ENCODE assay signal across 17 mouse cellular contexts in genomic region chr8:126371871-126372270, GRCm38 (mm10).
"Had no signal": no experiment of that assay in that cellular context is flagged by ENCODE, and none has a peak within 500 bp of the region (broad histone marks: within the 10 kb centered on the region; RNA-seq: fewer than 3 reads in every experiment).

No protein-coding gene starts in this region.

- H3K4me1 ChIP-seq: lung, embryonic 15.5 days; midbrain, embryonic 13.5 days; midbrain, embryonic 15.5 days; neural tube, embryonic 12.5 days; stomach, embryonic 15.5 days had no signal

- DNase-seq: lung, adult 2 months; lung, postnatal 14 days; lung, postnatal 36 days; right cerebral cortex, postnatal 14 days; thymus, adult 2 months; thymus, postnatal 25 days; thymus, postnatal 4 days had no signal

- H3K4me2 ChIP-seq: lung, embryonic 15.5 days; midbrain, embryonic 11.5 days; midbrain, embryonic 13.5 days; midbrain, embryonic 15.5 days; neural tube, embryonic 12.5 days; stomach, embryonic 15.5 days had no signal

- H3K4me3 ChIP-seq: lung, embryonic 15.5 days; megakaryocyte, embryonic 14.5 days; midbrain, embryonic 13.5 days; midbrain, embryonic 15.5 days; neural tube, embryonic 12.5 days; stomach, embryonic 15.5 days had no signal

- H3K27ac ChIP-seq: lung, embryonic 15.5 days; macrophage; midbrain, embryonic 13.5 days; midbrain, embryonic 15.5 days; neural tube, embryonic 12.5 days; stomach, embryonic 15.5 days; stomach, postnatal 0 days had no signal

- H3K36me3 ChIP-seq: lung, embryonic 15.5 days; midbrain, embryonic 13.5 days; midbrain, embryonic 15.5 days; neural tube, embryonic 12.5 days; stomach, embryonic 15.5 days had no signal

- ATAC-seq: lung, postnatal 0 days; midbrain, embryonic 13.5 days; midbrain, embryonic 15.5 days had no signal

- H3K27me3 ChIP-seq: lung, embryonic 15.5 days; midbrain, embryonic 13.5 days; midbrain, embryonic 15.5 days; neural tube, embryonic 12.5 days; stomach, embryonic 15.5 days had no signal

- H3K9ac ChIP-seq: lung, embryonic 15.5 days; midbrain, embryonic 13.5 days; midbrain, embryonic 15.5 days; neural tube, embryonic 12.5 days; stomach, embryonic 15.5 days had no signal

- H3K9me3 ChIP-seq: lung, embryonic 15.5 days; megakaryocyte, embryonic 14.5 days; midbrain, embryonic 13.5 days; midbrain, embryonic 15.5 days; neural tube, embryonic 12.5 days; stomach, embryonic 15.5 days had no signal
